Mouse (Mus musculus) hindbrain, embryonic 15.5 days (tissue): ENCODE measurements around the gene Pbx1. TPM values are rescaled to one million over a fixed set of nuclear protein-coding genes. Genes with fewer than 3 reads are reported as not detected.

Source experiments
- ATAC-seq: fragments of 200-750 bp; cut with Nextera tagmentation; 2 replicates; pipeline ENCODE4 v1.8.0; 2017; ENCODE audit warnings: low read depth, moderate number of reproducible peaks, moderate TSS enrichment; ENCODE audit not compliant: low FRiP score
- H3K27ac ChIP-seq: fragments of 300-500 bp; sonication (generic); replicated peaks from 2 replicates; pipeline ENCODE4 v1.5.1; 2015; ENCODE audit warnings: mild to moderate bottlenecking, inconsistent platforms
- H3K27me3 ChIP-seq: fragments of 300-500 bp; sonication (generic); 2 replicates; pipeline ENCODE4 v1.6.1; 2015; ENCODE audit warnings: control low read depth, inconsistent platforms
- H3K36me3 ChIP-seq: fragments of 300-500 bp; sonication (generic); 2 replicates; pipeline ENCODE4 v1.6.1; 2015; ENCODE audit warnings: control low read depth, inconsistent platforms
- H3K4me1 ChIP-seq: fragments of 300-500 bp; sonication (generic); replicated peaks from 2 replicates; pipeline ENCODE4 v1.6.1; 2015; ENCODE audit warnings: control low read depth, inconsistent platforms
- H3K4me2 ChIP-seq: fragments of 300-500 bp; sonication (generic); 2 replicates; pipeline ENCODE4 v1.6.1; 2015; ENCODE audit warnings: moderate library complexity, mild to moderate bottlenecking, inconsistent platforms
- H3K4me3 ChIP-seq: fragments of 300-500 bp; sonication (generic); 2 replicates; pipeline ENCODE4 v1.5.1; 2015; ENCODE audit warnings: mild to moderate bottlenecking, inconsistent platforms
- H3K9ac ChIP-seq: fragments of 300-500 bp; sonication (generic); 2 replicates; pipeline ENCODE4 v1.6.1; 2015; ENCODE audit warnings: inconsistent platforms
- H3K9me3 ChIP-seq: fragments of 300-500 bp; sonication (generic); 2 replicates; pipeline ENCODE4 v1.6.1; 2016; ENCODE audit warnings: control low read depth, inconsistent platforms
- WGBS: fragments of 180-500 bp; shearing (Covaris S2); methylation state at CpG from one replicate; pipeline ENCODE4 v1.1.7; 2015; 5-methylcytosine and 5-hydroxymethylcytosine counted together
- polyA plus RNA-seq: library from polyadenylated mRNA; unstranded; fragments of >200 nt; fragmentation: Nextera tagmentation; extraction: Ambion mirVana; gene quantifications from 2 replicates; pipeline ENCODE4 v1.2.1, GENCODE M21; 2015

The Pbx1 gene
- polyA plus RNA-seq, 1 experiment from 2014 or later, result 44.2 TPM

GRCm38 (mm10) chr1:168380241-168380770 is 51.8 kb downstream of the Pbx1 start:
- H3K4me3 ChIP-seq, result no peak overlapping the region
- ATAC-seq, result 0 out of 2 replicates have a peak, but pooled peaks have one; percentile 13
- no peaks in the 10 kb centered on the region for H3K36me3 ChIP-seq
- peaks cover 63% of the 10 kb centered on the region for H3K4me1 ChIP-seq
- H3K27ac ChIP-seq, result no peak overlapping the region
- no peaks in the 10 kb centered on the region for H3K9me3 ChIP-seq
- 52% methylated on average over 9 of the region's 9 CpGs for WGBS
- no peaks in the 10 kb centered on the region for H3K27me3 ChIP-seq
- no peak overlapping the region for H3K9ac ChIP-seq
- no peak overlapping the region for H3K4me2 ChIP-seq

GRCm38 (mm10) chr1:168377650-168378049 is 54.4 kb downstream of the Pbx1 start:
- Histone ChIP-seq H3K4me1 (peaks cover 41% of the 10 kb centered on the region), H3K4me2 (no peak overlapping the region), H3K9ac (no peak overlapping the region), H3K27me3 (no peaks in the 10 kb centered on the region), H3K36me3 (no peaks in the 10 kb centered on the region), H3K4me3 (no peak overlapping the region), H3K27ac (no peak overlapping the region), H3K9me3 (no peaks in the 10 kb centered on the region)
- WGBS, result 36% methylated on average over 6 of the region's 6 CpGs
- ATAC-seq, result no peak

DNA sequence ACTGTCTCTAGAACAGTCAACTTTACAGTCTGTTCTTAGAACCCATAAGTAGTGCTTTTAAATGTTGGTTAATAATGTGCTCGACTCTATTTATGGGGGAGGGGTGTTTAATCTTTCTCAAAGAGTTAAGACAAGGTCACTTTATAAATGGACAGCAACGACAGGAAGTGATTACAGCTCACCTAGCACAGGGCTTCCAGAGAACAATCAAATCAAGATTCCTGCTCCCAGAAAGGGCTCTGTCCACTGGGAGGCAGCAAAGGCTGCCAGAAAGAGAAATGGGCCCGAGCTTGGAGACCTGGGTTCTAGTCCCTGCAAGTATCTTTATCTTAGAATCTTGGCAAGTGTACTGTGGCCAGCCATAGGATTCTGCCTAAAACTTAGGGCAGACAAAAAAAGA is 55.7 kb downstream of the Pbx1 start:
- H3K27ac ChIP-seq, result no peak overlapping the region
- WGBS, result 61% methylated on average over 3 of the region's 3 CpGs

DNA sequence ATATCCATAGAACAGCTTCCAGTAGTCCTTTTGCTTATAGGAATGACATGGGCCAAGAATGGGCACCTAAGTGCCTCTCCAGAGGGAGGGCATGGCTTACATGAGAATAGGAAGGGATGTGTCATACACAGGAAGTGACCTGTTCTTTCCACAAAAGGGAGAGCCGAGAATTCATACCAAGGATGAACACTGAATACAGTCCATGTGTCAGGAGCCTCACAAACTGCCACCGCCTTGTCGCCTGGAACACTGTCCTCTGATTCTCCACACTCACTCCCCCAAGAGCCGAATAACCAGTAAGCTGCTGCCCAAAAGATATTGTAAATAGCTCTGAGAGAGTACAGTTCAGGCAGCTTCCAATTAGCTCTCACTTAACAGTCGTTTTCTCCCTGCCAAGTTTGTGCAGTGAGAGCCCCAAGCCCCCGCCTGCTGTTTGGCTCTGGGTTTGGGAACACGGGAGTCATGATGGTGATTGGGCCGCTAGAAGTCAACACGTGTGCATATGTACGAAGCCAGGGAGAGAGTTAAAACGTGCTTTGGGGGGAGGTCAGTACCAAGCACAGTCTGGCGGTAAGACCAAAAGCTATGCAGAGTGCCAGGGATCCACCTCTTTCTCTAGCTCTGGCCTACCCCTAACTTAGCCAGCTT is 57.0 kb downstream of the Pbx1 start:
- Histone ChIP-seq H3K27me3 (no peaks in the 10 kb centered on the region), H3K36me3 (no peaks in the 10 kb centered on the region), H3K4me3 (no peak overlapping the region), H3K27ac (no peak overlapping the region), H3K9me3 (no peaks in the 10 kb centered on the region), H3K4me1 (peaks cover 17% of the 10 kb centered on the region), H3K4me2 (no peak overlapping the region), H3K9ac (no peak overlapping the region)
- ATAC-seq, result peak; percentile 38; the same call in 1 of the 2 replicates
- 64% methylated on average over 12 of the region's 12 CpGs for WGBS

More for the DNA sequence above, 55.7 kb downstream of the Pbx1 start:
- Histone ChIP-seq H3K9me3 (no peaks in the 10 kb centered on the region), H3K9ac (no peak overlapping the region), H3K4me3 (no peak overlapping the region), H3K27me3 (no peaks in the 10 kb centered on the region), H3K4me2 (no peak overlapping the region), H3K4me1 (peaks cover 29% of the 10 kb centered on the region), H3K36me3 (no peaks in the 10 kb centered on the region)
- no peak for ATAC-seq

DNA sequence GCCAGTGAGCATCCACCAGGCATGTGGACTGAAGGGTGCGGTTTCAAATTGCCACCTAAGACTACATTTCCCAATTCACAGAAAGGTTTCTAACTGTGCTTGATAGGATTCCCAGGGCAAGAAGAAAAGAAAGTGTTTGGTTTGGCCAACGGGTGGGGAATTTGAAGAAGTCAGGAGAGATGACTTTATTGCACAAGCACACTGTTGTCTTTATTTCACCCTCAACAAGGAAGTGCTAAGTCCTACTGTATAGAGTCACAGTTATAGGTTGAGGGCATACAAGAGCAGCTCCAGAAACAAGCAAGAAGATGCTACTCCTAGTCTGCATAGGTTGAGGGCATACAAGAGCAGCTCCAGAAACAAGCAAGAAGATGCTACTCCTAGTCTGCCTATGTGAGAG is 60.0 kb downstream of the Pbx1 start:
- no peak overlapping the region for H3K9ac ChIP-seq
- no peak overlapping the region for H3K4me2 ChIP-seq
- H3K27me3 ChIP-seq, result no peaks in the 10 kb centered on the region
- H3K9me3 ChIP-seq, result no peaks in the 10 kb centered on the region
- H3K4me1 ChIP-seq, result peaks cover 13% of the 10 kb centered on the region
- H3K36me3 ChIP-seq, result no peaks in the 10 kb centered on the region
- no peak for ATAC-seq
- whole genome bisulfite sequencing, result 92% methylated on average over 2 of the region's 2 CpGs
- no peak overlapping the region for H3K27ac ChIP-seq
- no peak overlapping the region for H3K4me3 ChIP-seq

DNA sequence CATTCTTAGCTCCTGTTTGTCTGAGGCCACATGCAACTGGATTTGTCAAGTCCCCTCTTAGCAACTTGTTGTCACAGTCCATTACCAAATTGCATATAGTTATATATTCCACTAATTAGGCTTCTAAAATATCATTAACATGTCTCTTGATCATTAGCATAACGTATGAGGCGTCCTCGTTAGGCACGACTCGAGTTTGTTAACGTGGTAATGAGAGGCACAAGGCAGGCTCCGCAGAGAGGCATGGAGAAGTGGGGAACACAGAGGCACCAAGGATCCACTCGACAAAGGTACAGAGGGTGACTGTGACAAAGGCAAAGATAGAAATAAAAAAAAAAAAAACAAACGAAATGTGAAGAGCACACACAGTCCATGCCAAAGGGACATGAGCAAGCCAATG is 61.1 kb downstream of the Pbx1 start:
- no peak overlapping the region for H3K4me3 ChIP-seq
- H3K4me1 ChIP-seq, result peaks cover 18% of the 10 kb centered on the region
- H3K4me2 ChIP-seq, result no peak overlapping the region
- no peak overlapping the region for H3K9ac ChIP-seq
- H3K27me3 ChIP-seq, result no peaks in the 10 kb centered on the region
- H3K9me3 ChIP-seq, result no peaks in the 10 kb centered on the region
- WGBS, result 63% methylated on average over 9 of the region's 9 CpGs
- H3K27ac ChIP-seq, result no peak overlapping the region
- H3K36me3 ChIP-seq, result no peaks in the 10 kb centered on the region
- ATAC-seq, result no peak

DNA sequence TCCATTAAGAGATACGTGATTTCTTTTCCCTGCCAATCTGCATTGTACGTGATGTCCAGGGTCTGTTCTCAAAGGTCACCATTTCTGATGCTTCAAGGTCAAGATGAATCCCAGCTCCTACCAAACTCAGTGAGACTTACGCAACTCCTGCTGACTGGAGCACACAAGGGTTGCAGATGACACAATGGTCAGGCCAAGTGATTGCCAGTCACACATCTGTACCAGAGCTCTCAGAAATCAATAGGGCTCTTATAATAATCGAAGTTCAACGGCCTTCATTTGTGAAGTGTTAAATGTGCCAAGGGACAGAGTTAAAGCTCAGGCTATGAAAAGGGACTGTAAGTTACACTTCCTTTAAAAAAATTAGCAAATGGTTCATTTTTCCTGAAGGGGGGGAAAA is 65.8 kb downstream of the Pbx1 start:
- H3K27me3 ChIP-seq, result no peaks in the 10 kb centered on the region
- WGBS, result 75% methylated on average over 5 of the region's 5 CpGs
- H3K36me3 ChIP-seq, result no peaks in the 10 kb centered on the region
- H3K4me2 ChIP-seq, result no peak overlapping the region
- H3K4me1 ChIP-seq, result peaks cover 34% of the 10 kb centered on the region
- H3K4me3 ChIP-seq, result no peak overlapping the region
- ATAC-seq, result no peak
- H3K27ac ChIP-seq, result no peak overlapping the region
- H3K9ac ChIP-seq, result no peak overlapping the region
- H3K9me3 ChIP-seq, result no peaks in the 10 kb centered on the region

DNA sequence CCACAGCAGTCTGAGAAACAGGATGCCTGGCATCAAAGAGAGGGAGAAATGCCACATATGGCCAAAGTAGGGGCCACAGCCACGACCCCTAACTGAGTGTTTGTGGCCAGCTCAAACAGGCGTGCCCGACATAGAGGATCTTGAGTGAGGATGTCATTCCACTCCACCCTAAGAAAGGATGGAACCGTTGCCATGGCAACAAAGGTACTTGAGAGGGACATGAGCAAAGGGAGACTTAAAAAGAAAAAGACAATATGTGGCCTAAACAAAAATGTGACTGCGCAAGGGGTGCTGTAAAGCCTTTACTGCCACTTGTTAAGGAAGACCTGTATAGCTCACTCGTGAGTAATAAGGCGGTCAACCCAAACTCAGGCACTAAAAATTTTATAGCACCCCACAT is 67.7 kb downstream of the Pbx1 start:
- H3K9me3 ChIP-seq, result no peaks in the 10 kb centered on the region
- no peak for ATAC-seq
- no peaks in the 10 kb centered on the region for H3K27me3 ChIP-seq
- no peak overlapping the region for H3K9ac ChIP-seq
- H3K4me2 ChIP-seq, result no peak overlapping the region
- WGBS, result 45% methylated on average over 7 of the region's 7 CpGs
- no peak overlapping the region for H3K27ac ChIP-seq
- no peaks in the 10 kb centered on the region for H3K36me3 ChIP-seq
- no peak overlapping the region for H3K4me3 ChIP-seq
- peaks cover 43% of the 10 kb centered on the region for H3K4me1 ChIP-seq

GRCm38 (mm10) chr1:168363053-168363452 is 69.0 kb downstream of the Pbx1 start:
- Histone ChIP-seq H3K27ac (no peak overlapping the region), H3K36me3 (no peaks in the 10 kb centered on the region), H3K4me2 (no peak overlapping the region), H3K9me3 (no peaks in the 10 kb centered on the region), H3K4me1 (peaks cover 55% of the 10 kb centered on the region), H3K27me3 (no peaks in the 10 kb centered on the region), H3K9ac (no peak overlapping the region), H3K4me3 (no peak overlapping the region)
- WGBS, result 86% methylated on average over 11 of the region's 11 CpGs
- no peak for ATAC-seq

DNA sequence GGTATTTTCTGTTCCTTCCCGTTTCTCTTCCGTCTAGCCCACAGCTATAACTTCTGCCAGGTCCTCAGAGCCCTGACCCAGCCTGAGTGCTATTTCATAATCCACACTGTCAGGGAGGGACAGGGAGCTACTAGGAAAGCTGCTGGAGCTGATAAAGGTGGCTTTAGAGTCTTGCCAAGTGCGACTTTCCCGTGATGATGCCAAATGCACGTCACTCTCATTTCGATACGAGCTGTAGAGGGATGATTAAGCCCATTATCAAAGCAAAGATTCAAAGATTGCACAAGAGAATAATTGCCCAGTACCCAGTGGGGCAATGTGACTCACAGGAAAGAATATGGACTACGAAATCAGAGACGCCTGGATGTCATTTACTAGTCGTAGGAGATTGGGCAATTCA is 69.6 kb downstream of the Pbx1 start:
- H3K4me2 ChIP-seq, result no peak overlapping the region
- H3K36me3 ChIP-seq, result no peaks in the 10 kb centered on the region
- no peak overlapping the region for H3K27ac ChIP-seq
- no peaks in the 10 kb centered on the region for H3K27me3 ChIP-seq
- ATAC-seq, result no peak
- H3K9ac ChIP-seq, result no peak overlapping the region
- 56% methylated on average over 10 of the region's 10 CpGs for WGBS
- H3K4me3 ChIP-seq, result no peak overlapping the region
- no peaks in the 10 kb centered on the region for H3K9me3 ChIP-seq
- peaks cover 61% of the 10 kb centered on the region for H3K4me1 ChIP-seq

DNA sequence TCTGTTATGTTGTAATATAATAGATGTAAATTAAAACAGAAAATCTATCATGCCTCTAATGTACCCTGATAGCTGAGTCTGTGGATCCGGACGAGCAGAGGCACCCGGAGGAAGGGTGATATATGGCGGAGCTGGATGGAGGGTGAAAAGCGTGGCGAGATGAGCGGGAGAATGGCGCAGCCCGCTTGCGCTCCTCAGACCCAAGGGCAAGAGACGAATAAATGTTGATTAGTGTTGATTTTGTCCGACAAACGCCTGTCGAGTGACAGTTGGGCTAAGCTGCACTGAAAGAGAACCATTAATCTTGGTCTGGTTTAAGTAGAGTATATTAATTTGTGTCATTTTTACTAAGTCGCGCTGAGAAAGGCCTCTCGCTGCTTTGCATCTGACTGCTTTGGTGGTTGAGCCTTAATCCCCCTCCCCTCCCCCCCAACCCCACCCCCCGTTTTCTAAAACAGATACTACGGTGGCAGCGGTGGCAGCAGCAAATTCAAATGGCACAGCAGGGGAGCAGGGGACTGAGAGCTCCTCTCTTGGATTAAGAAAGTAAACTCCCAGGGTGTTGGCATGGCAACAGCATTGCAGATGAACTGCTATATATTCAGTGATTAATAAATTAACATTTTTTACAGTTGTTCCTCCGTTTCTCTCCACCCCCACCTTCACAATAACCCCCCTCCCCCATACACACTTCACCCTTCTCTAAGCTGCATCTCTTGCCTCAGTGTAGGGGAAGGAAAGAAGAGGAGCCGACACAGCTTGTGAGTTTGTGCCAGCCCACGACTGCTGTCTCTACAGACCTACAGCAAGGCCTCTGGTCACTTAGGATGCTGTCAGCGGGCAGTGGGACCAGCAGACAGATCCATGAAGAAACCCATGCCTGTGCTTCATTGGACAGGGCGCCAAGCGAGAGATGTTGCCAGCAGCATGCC is 74.1 kb downstream of the Pbx1 start:
- Histone ChIP-seq H3K36me3 (no peaks in the 10 kb centered on the region), H3K9ac (no peak overlapping the region; the same call in 1 of the 2 replicates), H3K9me3 (no peaks in the 10 kb centered on the region), H3K27me3 (no peaks in the 10 kb centered on the region), H3K27ac (peak overlapping the region; percentile 64), H3K4me2 (peak overlapping the region; percentile 53), H3K4me1 (peaks cover 75% of the 10 kb centered on the region), H3K4me3 (peak overlapping the region; percentile 25)
- peak; percentile 57 for ATAC-seq
- WGBS, result 6% methylated on average over 26 of the region's 26 CpGs

DNA sequence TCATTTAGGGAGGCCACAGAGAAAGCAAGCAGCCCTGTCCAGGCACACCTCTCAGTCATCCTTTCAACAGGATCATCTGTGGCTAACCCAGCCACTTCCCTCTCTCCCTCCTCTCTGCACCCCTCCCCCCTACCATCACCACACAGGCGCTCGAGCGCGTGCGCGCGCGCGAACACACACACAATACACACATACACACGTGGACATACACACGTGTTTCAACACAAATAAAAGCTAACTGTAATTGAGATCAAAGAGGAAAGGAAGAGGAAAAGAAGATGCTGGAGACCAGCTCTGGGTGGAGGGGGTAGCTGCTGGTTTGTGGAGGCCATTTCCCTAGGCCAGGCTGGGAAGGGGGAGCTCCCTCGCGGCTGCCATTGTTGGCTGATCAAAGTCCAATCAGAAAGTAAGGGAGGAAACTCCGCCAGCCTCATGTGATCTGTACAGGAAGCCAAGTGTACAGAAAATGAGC is 75.1 kb downstream of the Pbx1 start:
- peak; percentile 68 for ATAC-seq
- WGBS, result 4% methylated on average over 14 of the region's 14 CpGs
- H3K36me3 ChIP-seq, result no peaks in the 10 kb centered on the region
- 0 out of 2 replicates have a peak overlapping the region, but pooled peaks have one; percentile 9 for H3K9ac ChIP-seq
- peak overlapping the region; percentile 64 for H3K27ac ChIP-seq
- peaks cover 66% of the 10 kb centered on the region for H3K4me1 ChIP-seq
- no peaks in the 10 kb centered on the region for H3K27me3 ChIP-seq
- peak overlapping the region; percentile 25 for H3K4me3 ChIP-seq
- H3K9me3 ChIP-seq, result no peaks in the 10 kb centered on the region
- peak overlapping the region; percentile 53 for H3K4me2 ChIP-seq
